Mouse (Mus musculus) limb, embryonic 11.5 days (tissue): ENCODE data around the gene Gm5901. TPM values are rescaled to one million over a fixed set of nuclear protein-coding genes. Genes with fewer than 3 reads are reported as not detected.

Source experiments
- ATAC-seq: fragments of 200-750 bp; cut with Nextera tagmentation; 2 replicates; pipeline ENCODE4 v1.8.0; 2017; ENCODE audit warnings: low read depth; ENCODE audit not compliant: insufficient number of reproducible peaks, low FRiP score, low TSS enrichment
- DNase-seq: peaks from one replicate; pipeline ENCODE4 v3.0.0-alpha.2; 2015; ENCODE audit warnings: low spot score
- H3K27ac ChIP-seq: fragments of 300-500 bp; sonication (generic); replicated peaks from 2 replicates; pipeline ENCODE4 v1.5.1; 2014; ENCODE audit warnings: low read depth, mild to moderate bottlenecking, low read length
- H3K27me3 ChIP-seq: fragments of 300-500 bp; sonication (generic); 2 replicates; pipeline ENCODE4 v1.6.1; 2014; ENCODE audit warnings: mild to moderate bottlenecking, low read length, mixed read lengths; ENCODE audit not compliant: control insufficient read depth, insufficient read depth
- H3K36me3 ChIP-seq: fragments of 300-500 bp; sonication (generic); 2 replicates; pipeline ENCODE4 v1.6.1; 2014; ENCODE audit warnings: mild to moderate bottlenecking, low read length, moderate library complexity, mixed read lengths; ENCODE audit not compliant: control insufficient read depth, insufficient read depth
- H3K4me1 ChIP-seq: fragments of 300-500 bp; sonication (generic); 2 replicates; pipeline ENCODE4 v1.6.1; 2014; ENCODE audit warnings: low read length, mixed read lengths; ENCODE audit not compliant: control insufficient read depth, insufficient read depth
- H3K4me2 ChIP-seq: fragments of 300-500 bp; sonication (generic); 2 replicates; pipeline ENCODE4 v1.6.1; 2014; ENCODE audit warnings: low read depth, mild to moderate bottlenecking, moderate library complexity; ENCODE audit not compliant: severe bottlenecking
- H3K4me3 ChIP-seq: fragments of 300-500 bp; sonication (generic); 2 replicates; pipeline ENCODE4 v1.5.1; 2014; ENCODE audit warnings: low read depth, low read length
- H3K9ac ChIP-seq: fragments of 300-500 bp; sonication (generic); 2 replicates; pipeline ENCODE4 v1.6.1; 2014; ENCODE audit warnings: mild to moderate bottlenecking, low read length
- H3K9me3 ChIP-seq: fragments of 300-500 bp; sonication (generic); 2 replicates; pipeline ENCODE4 v1.6.1; 2016; ENCODE audit warnings: low read length; ENCODE audit not compliant: control insufficient read depth
- WGBS: fragments of 180-500 bp; shearing (Covaris S2); extraction: QIAGEN DNeasy Blood & Tissue Kit; methylation state at CpG from one replicate; pipeline ENCODE4 v1.1.7; 2014; 5-methylcytosine and 5-hydroxymethylcytosine counted together
- polyA plus RNA-seq: library from polyadenylated mRNA; unstranded; fragments of >200 nt; fragmentation: Nextera tagmentation; extraction: Ambion mirVana; gene quantifications from 2 replicates; pipeline ENCODE4 v1.2.1, GENCODE M21; 2014

The Gm5901 gene
- polyA plus RNA-seq, 1 experiment from 2014 or later, result not detected

- Histone ChIP-seq H3K27ac (no peak within 1 kb of the TSS), H3K27me3 (no peaks in the 10 kb centered on the region), H3K4me1 (no peaks in the 10 kb centered on the region), H3K9ac (no peak within 1 kb of the TSS), H3K4me3 (no peak within 1 kb of the TSS), H3K9me3 (no peaks in the 10 kb centered on the region), H3K36me3 (no peaks in the 10 kb centered on the region), H3K4me2 (no peak within 1 kb of the TSS)
- ATAC-seq (no peak), DNase-seq (no peak)
- 93% methylated on average over 1 of the region's 1 CpGs for WGBS
These were observed 6.9 kb upstream of the Gm5901 start, which contains the start of gene Olfr692 for GRCm38 (mm10) chr7:105367930-105368329. Gene Olfr692 (plus strand): TSS chr7:105368230.

GRCm38 (mm10) chr7:105368521-105368920 is 6.3 kb upstream of the Gm5901 start:
- no peak overlapping the region for H3K4me3 ChIP-seq
- no peak overlapping the region for H3K27ac ChIP-seq
- H3K9me3 ChIP-seq, result no peaks in the 10 kb centered on the region
- no peak overlapping the region for H3K9ac ChIP-seq
- no peaks in the 10 kb centered on the region for H3K27me3 ChIP-seq
- H3K4me1 ChIP-seq, result no peaks in the 10 kb centered on the region
- 92% methylated on average over 4 of the region's 4 CpGs for WGBS
- 0 out of 2 replicates have a peak, but pooled peaks have one; percentile 21 for ATAC-seq
- H3K4me2 ChIP-seq, result no peak overlapping the region
- no peaks in the 10 kb centered on the region for H3K36me3 ChIP-seq
- DNase-seq, result no peak

- Histone ChIP-seq H3K27ac (no peak overlapping the region), H3K4me1 (no peaks in the 10 kb centered on the region), H3K27me3 (no peaks in the 10 kb centered on the region), H3K4me2 (no peak overlapping the region), H3K4me3 (no peak overlapping the region), H3K9ac (no peak overlapping the region), H3K36me3 (peaks cover 6% of the 10 kb centered on the region), H3K9me3 (no peaks in the 10 kb centered on the region)
- DNase-seq (no peak), ATAC-seq (no peak)
- 81% methylated on average over 1 of the region's 1 CpGs for WGBS
These were observed 1.9 kb upstream of the Gm5901 start for GRCm38 (mm10) chr7:105372912-105373311.

GRCm38 (mm10) chr7:105373509-105373908 is 1.3 kb upstream of the Gm5901 start:
- H3K9me3 ChIP-seq, result no peaks in the 10 kb centered on the region
- no peak overlapping the region for H3K27ac ChIP-seq
- no peak for ATAC-seq
- H3K36me3 ChIP-seq, result peaks cover 9% of the 10 kb centered on the region
- H3K4me3 ChIP-seq, result no peak overlapping the region
- no peak overlapping the region for H3K9ac ChIP-seq
- H3K4me2 ChIP-seq, result no peak overlapping the region
- DNase-seq, result no peak
- H3K27me3 ChIP-seq, result no peaks in the 10 kb centered on the region
- 87% methylated on average over 4 of the region's 4 CpGs for WGBS
- no peaks in the 10 kb centered on the region for H3K4me1 ChIP-seq

- DNase-seq, result no peak
These were observed 862 bp upstream of the Gm5901 start for GRCm38 (mm10) chr7:105373976-105374375.

GRCm38 (mm10) chr7:105380329-105380728 is 5.5 kb downstream of the Gm5901 start:
- H3K36me3 ChIP-seq, result peaks cover 23% of the 10 kb centered on the region
- no peaks in the 10 kb centered on the region for H3K27me3 ChIP-seq
- no peak overlapping the region for H3K4me3 ChIP-seq
- no peak for DNase-seq
- H3K4me1 ChIP-seq, result no peaks in the 10 kb centered on the region
- no peak overlapping the region for H3K9ac ChIP-seq
- no peaks in the 10 kb centered on the region for H3K9me3 ChIP-seq
- ATAC-seq, result no peak
- no peak overlapping the region for H3K27ac ChIP-seq
- H3K4me2 ChIP-seq, result no peak overlapping the region
- WGBS, result 92% methylated on average over 3 of the region's 3 CpGs

More at GRCm38 (mm10) chr7:105373976-105374375, 862 bp upstream of the Gm5901 start:
- H3K4me3 ChIP-seq, result no peak overlapping the region
- ATAC-seq, result no peak
- no peaks in the 10 kb centered on the region for H3K4me1 ChIP-seq
- H3K27me3 ChIP-seq, result no peaks in the 10 kb centered on the region
- H3K4me2 ChIP-seq, result no peak overlapping the region
- WGBS, result 95% methylated on average over 3 of the region's 3 CpGs
- no peaks in the 10 kb centered on the region for H3K9me3 ChIP-seq
- H3K9ac ChIP-seq, result no peak overlapping the region
- no peak overlapping the region for H3K27ac ChIP-seq
- peaks cover 9% of the 10 kb centered on the region for H3K36me3 ChIP-seq

- Histone ChIP-seq H3K27me3 (no peaks in the 10 kb centered on the region), H3K9me3 (no peaks in the 10 kb centered on the region), H3K27ac (no peak overlapping the region), H3K36me3 (peaks cover 17% of the 10 kb centered on the region; the same call in 1 of the 2 replicates), H3K4me1 (no peaks in the 10 kb centered on the region), H3K9ac (no peak overlapping the region), H3K4me2 (no peak overlapping the region), H3K4me3 (no peak overlapping the region)
- WGBS, result 98% methylated on average over 2 of the region's 2 CpGs
- DNase-seq (no peak), ATAC-seq (no peak)
These were observed 12.9 kb downstream of the Gm5901 start for GRCm38 (mm10) chr7:105387696-105388095.

GRCm38 (mm10) chr7:105390236-105390635 is 15.4 kb downstream of the Gm5901 start:
- WGBS, result 92% methylated on average over 2 of the region's 2 CpGs
- no peak overlapping the region for H3K4me3 ChIP-seq
- H3K4me1 ChIP-seq, result no peaks in the 10 kb centered on the region
- H3K4me2 ChIP-seq, result no peak overlapping the region
- no peak overlapping the region for H3K9ac ChIP-seq
- ATAC-seq (no peak), DNase-seq (no peak)
- H3K36me3 ChIP-seq, result peaks cover 8% of the 10 kb centered on the region; the same call in 1 of the 2 replicates
- H3K9me3 ChIP-seq, result no peaks in the 10 kb centered on the region
- H3K27me3 ChIP-seq, result no peaks in the 10 kb centered on the region
- H3K27ac ChIP-seq, result no peak overlapping the region

GRCm38 (mm10) chr7:105394606-105395005 is 19.8 kb downstream of the Gm5901 start:
- 91% methylated on average over 1 of the region's 1 CpGs for WGBS
- Histone ChIP-seq H3K4me3 (no peak overlapping the region), H3K27me3 (no peaks in the 10 kb centered on the region), H3K27ac (no peak overlapping the region), H3K4me2 (no peak overlapping the region), H3K4me1 (no peaks in the 10 kb centered on the region), H3K9me3 (no peaks in the 10 kb centered on the region), H3K36me3 (no peaks in the 10 kb centered on the region; the same call in 1 of the 2 replicates), H3K9ac (no peak overlapping the region)
- ATAC-seq (no peak), DNase-seq (no peak)
